Mouse (Mus musculus) lung, postnatal 0 days (tissue): Measurements from ENCODE around the gene Abcg4. TPM values are rescaled to one million over a fixed set of nuclear protein-coding genes. Genes with fewer than 3 reads are reported as not detected.
"Not testable (repeated sequence)": the region's sequence is repeated elsewhere in the genome, so short reads cannot be mapped to it uniquely, and the experiment has no call there.

Source experiments
- ATAC-seq: fragments of 200-750 bp; cut with Nextera tagmentation; 2 replicates; pipeline ENCODE4 v1.8.0; 2017; ENCODE audit warnings: moderate library complexity
- DNase-seq: peaks from one replicate; pipeline ENCODE4 v3.0.0-alpha.2; 2016; ENCODE audit warnings: low spot score
- H3K27ac ChIP-seq: fragments of 300-500 bp; sonication (generic); 2 replicates; pipeline ENCODE4 v1.5.1; 2014; ENCODE audit warnings: antibody characterized with exemption, mild to moderate bottlenecking, low read length, mixed read lengths
- H3K27me3 ChIP-seq: fragments of 300-500 bp; sonication (generic); replicated peaks from 2 replicates; pipeline ENCODE4 v1.6.1; 2014; ENCODE audit warnings: low read length, mixed read lengths; ENCODE audit not compliant: insufficient read depth
- H3K36me3 ChIP-seq: fragments of 300-500 bp; sonication (generic); 2 replicates; pipeline ENCODE4 v1.6.1; 2014; ENCODE audit warnings: low read length, mixed read lengths; ENCODE audit not compliant: insufficient read depth
- H3K4me1 ChIP-seq: fragments of 300-500 bp; sonication (generic); 2 replicates; pipeline ENCODE4 v1.6.1; 2014; ENCODE audit warnings: antibody characterized with exemption, low read depth, low read length, mixed read lengths; ENCODE audit not compliant: insufficient read depth
- H3K4me2 ChIP-seq: fragments of 300-500 bp; sonication (generic); replicated peaks from 2 replicates; pipeline ENCODE4 v1.6.1; 2014; ENCODE audit warnings: low read depth, mild to moderate bottlenecking, low read length, moderate library complexity, mixed read lengths
- H3K4me3 ChIP-seq: fragments of 300-500 bp; sonication (generic); 2 replicates; pipeline ENCODE4 v1.5.1; 2014; ENCODE audit warnings: low read depth, low read length
- H3K9ac ChIP-seq: fragments of 300-500 bp; sonication (generic); replicated peaks from 2 replicates; pipeline ENCODE4 v1.6.1; 2014; ENCODE audit warnings: low read depth, mild to moderate bottlenecking
- H3K9me3 ChIP-seq: fragments of 300-500 bp; sonication (generic); 2 replicates; pipeline ENCODE4 v1.6.1; 2016; ENCODE audit warnings: low read length, mixed read lengths
- CTCF ChIP-seq: IDR thresholded peaks from 2 replicates; pipeline ENCODE4 v1.5.1; 2016; ENCODE audit warnings: antibody characterized with exemption, mild to moderate bottlenecking
- EP300 ChIP-seq: IDR thresholded peaks from 2 replicates; pipeline ENCODE4 v1.6.1; 2016; ENCODE audit warnings: antibody characterized with exemption, mild to moderate bottlenecking, control low read depth
- WGBS: fragments of 180-500 bp; shearing (Covaris S2); extraction: QIAGEN DNeasy Blood & Tissue Kit; methylation state at CpG from one replicate; pipeline ENCODE4 v1.1.7; 2014; 5-methylcytosine and 5-hydroxymethylcytosine counted together
- polyA plus RNA-seq: library from polyadenylated mRNA; unstranded; fragments of >200 nt; fragmentation: Nextera tagmentation; extraction: Ambion mirVana; gene quantifications from 2 replicates; pipeline ENCODE4 v1.2.1, GENCODE M21; 2015

Gene Abcg4
- polyA plus RNA-seq, 1 experiment from 2014 or later = 0.47 TPM

GRCm38 (mm10) chr9:44327064-44327711 lies 38.8 kb upstream of the Abcg4 start:
- Histone ChIP-seq H3K4me1 (no peaks in the 10 kb centered on the region), H3K9me3 (no peaks in the 10 kb centered on the region), H3K4me3 (peak overlapping the region; percentile 69), H3K27ac (peak overlapping the region; percentile 91), H3K36me3 (no peaks in the 10 kb centered on the region; the same call in 1 of the 2 replicates), H3K27me3 (no peaks in the 10 kb centered on the region), H3K4me2 (peak overlapping the region; percentile 83), H3K9ac (peak overlapping the region; percentile 73)
- TF ChIP-seq CTCF (no peak), EP300 (no peak; the same call in 1 of the 2 replicates)
- ATAC-seq = peak; percentile 20
- under 1% methylated on average over 22 of the region's 22 CpGs for WGBS
- peak; percentile 48 for DNase-seq

DNA sequence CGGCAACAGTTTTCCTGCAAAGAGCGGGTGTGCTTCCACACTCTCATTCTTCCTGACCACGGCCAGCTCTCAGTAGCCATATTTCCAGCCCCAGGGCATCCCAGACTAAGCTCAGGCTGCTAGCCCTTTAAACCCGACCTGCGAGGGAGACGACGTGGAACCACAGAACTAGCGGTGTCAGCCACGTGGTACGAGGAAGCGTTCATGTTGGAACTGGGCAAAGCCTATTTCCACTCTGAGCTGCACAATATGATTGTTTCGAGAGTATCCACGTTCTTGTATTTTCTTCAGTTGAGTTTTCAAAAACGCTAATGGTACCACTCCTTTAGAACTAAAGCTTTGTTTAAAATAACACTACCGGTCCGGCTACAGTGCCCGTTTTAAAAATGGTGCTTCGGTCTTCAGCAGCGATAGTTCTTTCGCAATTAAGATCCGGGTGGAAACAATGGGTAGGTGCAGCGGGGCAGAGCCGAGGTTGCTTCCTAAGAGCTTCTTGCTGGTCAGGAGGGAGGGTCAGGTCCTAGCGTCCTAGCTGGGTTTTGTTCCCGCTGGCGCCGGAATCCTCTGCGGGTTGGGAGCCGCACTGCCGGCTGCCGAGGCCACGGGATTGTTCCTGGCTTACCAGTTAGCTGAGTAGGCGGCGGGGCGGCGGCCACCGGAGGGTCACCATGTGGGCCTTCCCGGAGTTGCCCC lies 38.1 kb upstream of the Abcg4 start:
- Histone ChIP-seq H3K9ac (peak overlapping the region; percentile 73), H3K27me3 (no peaks in the 10 kb centered on the region), H3K4me3 (peak overlapping the region; percentile 69), H3K27ac (peak overlapping the region; percentile 91), H3K4me2 (peak overlapping the region; percentile 83), H3K4me1 (no peaks in the 10 kb centered on the region), H3K36me3 (no peaks in the 10 kb centered on the region; the same call in 1 of the 2 replicates), H3K9me3 (no peaks in the 10 kb centered on the region)
- under 1% methylated on average over 38 of the region's 38 CpGs for WGBS
- peak; percentile 95 for ATAC-seq
- DNase-seq = peak; percentile 95
- no peak; the same call in 1 of the 2 replicates for TF ChIP-seq CTCF
- peak; percentile 49; the same call in 1 of the 2 replicates for TF ChIP-seq EP300

DNA sequence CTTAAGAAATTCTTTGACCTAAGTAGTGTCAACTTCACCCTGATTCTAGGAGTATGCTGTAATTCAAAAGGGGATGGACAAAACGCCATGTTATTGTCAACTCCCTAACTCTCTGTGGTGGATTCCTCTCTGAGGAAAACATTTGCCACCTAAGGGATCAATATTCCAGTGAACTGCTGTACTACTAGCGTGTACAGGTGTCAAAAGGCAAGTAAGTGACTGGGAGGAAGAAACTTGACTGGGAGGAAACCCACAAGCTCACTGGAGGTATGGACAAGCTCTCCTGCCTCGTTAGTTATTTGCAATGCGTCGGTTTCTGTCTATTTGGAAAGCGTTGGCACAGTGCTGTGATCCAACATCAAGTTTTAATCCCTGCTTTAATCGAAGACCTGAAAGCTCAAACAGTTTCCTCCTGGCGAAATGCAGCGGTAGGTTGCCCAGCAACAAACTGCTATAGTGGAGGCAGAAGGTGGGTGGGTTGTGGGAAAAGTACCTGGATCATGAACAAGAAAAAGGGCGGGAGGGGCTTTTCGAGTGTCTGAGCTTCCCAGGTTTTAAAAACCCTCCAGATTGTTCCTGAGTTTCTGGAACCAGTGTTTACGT lies 37.5 kb upstream of the Abcg4 start, which contains the start of gene Dpagt1:
Dpagt1 (plus strand) TSS at position 252 of the 603 bp plus-strand sequence.
- H3K27me3 ChIP-seq = no peaks in the 10 kb centered on the region
- ATAC-seq (peak; percentile 7), DNase-seq (no peak)
- H3K9me3 ChIP-seq = no peaks in the 10 kb centered on the region
- peak within 1 kb of the TSS; percentile 73 for H3K9ac ChIP-seq
- H3K4me1 ChIP-seq = peaks cover 2% of the 10 kb centered on the region; the same call in 1 of the 2 replicates
- no peaks in the 10 kb centered on the region for H3K36me3 ChIP-seq
- peak within 1 kb of the TSS; percentile 69 for H3K4me3 ChIP-seq
- TF ChIP-seq CTCF = no peak
- H3K4me2 ChIP-seq = peak within 1 kb of the TSS; percentile 83
- peak within 1 kb of the TSS; percentile 91 for H3K27ac ChIP-seq
- WGBS = 2% methylated on average over 12 of the region's 12 CpGs

GRCm38 (mm10) chr9:44325032-44325767 lies 36.8 kb upstream of the Abcg4 start:
- H3K4me2 ChIP-seq = 0 out of 2 replicates have a peak overlapping the region, but pooled peaks have one; percentile 83
- not testable (repeated sequence) for H3K9me3 ChIP-seq, H3K4me3 ChIP-seq, ATAC-seq, H3K36me3 ChIP-seq, DNase-seq, H3K27me3 ChIP-seq, H3K4me1 ChIP-seq
- H3K9ac ChIP-seq = 0 out of 2 replicates have a peak overlapping the region, but pooled peaks have one; percentile 46
- peak overlapping the region; percentile 91 for H3K27ac ChIP-seq
- WGBS = 56% methylated on average over 7 of the region's 8 CpGs
- TF ChIP-seq CTCF = 0 out of 2 replicates have a peak, but pooled peaks have one; percentile 2

DNA sequence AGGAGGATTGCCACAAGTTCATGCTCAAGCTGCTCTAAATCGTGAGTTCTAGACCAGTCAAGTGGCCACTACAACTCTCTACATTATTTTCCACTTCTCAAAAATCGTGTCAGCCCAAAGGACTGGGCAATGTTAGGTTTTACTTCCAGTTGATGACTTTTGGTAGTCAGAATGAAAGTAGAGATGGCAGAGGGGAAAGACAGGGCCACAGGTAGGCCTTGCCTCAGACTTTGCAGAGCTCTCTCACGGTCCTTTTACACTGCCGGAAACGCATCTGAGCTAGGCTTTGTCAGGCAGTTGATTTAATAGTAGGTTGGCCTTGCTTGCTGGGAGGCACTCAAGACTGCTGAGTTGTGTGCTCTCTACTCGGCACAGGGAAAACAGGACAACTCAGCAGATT lies 35.7 kb upstream of the Abcg4 start:
- H3K4me2 ChIP-seq = no peak overlapping the region
- no peaks in the 10 kb centered on the region for H3K27me3 ChIP-seq
- TF ChIP-seq CTCF (no peak), EP300 (no peak)
- no peak for DNase-seq
- no peaks in the 10 kb centered on the region for H3K36me3 ChIP-seq
- no peak for ATAC-seq
- peaks cover 7% of the 10 kb centered on the region for H3K4me1 ChIP-seq
- no peak overlapping the region for H3K27ac ChIP-seq
- 65% methylated on average over 6 of the region's 6 CpGs for WGBS
- no peak overlapping the region for H3K9ac ChIP-seq
- H3K4me3 ChIP-seq = no peak overlapping the region
- H3K9me3 ChIP-seq = no peaks in the 10 kb centered on the region

GRCm38 (mm10) chr9:44323656-44324055 lies 35.2 kb upstream of the Abcg4 start:
- ATAC-seq, H3K9ac ChIP-seq: not testable (repeated sequence)
- 61% methylated on average over 4 of the region's 4 CpGs for WGBS

More at GRCm38 (mm10) chr9:44323656-44324055, 35.2 kb upstream of the Abcg4 start:
- H3K36me3 ChIP-seq, H3K4me2 ChIP-seq, H3K27me3 ChIP-seq, H3K27ac ChIP-seq, H3K9me3 ChIP-seq, DNase-seq, H3K4me3 ChIP-seq: not testable (repeated sequence)
- H3K4me1 ChIP-seq = peaks cover 12% of the 10 kb centered on the region
- peak; percentile 25; the same call in 1 of the 2 replicates for TF ChIP-seq CTCF
